Mouse (Mus musculus) hindlimb bud, embryonic 11.5 days (tissue): ENCODE measurements around the gene Fpgs.

Experiments used
- DNase-seq: peaks from one replicate; pipeline ENCODE4 v3.0.0-alpha.2; 2012; ENCODE audit warnings: low read depth, low spot score; ENCODE audit errors: extremely low spot score

Gene Fpgs

DNA sequence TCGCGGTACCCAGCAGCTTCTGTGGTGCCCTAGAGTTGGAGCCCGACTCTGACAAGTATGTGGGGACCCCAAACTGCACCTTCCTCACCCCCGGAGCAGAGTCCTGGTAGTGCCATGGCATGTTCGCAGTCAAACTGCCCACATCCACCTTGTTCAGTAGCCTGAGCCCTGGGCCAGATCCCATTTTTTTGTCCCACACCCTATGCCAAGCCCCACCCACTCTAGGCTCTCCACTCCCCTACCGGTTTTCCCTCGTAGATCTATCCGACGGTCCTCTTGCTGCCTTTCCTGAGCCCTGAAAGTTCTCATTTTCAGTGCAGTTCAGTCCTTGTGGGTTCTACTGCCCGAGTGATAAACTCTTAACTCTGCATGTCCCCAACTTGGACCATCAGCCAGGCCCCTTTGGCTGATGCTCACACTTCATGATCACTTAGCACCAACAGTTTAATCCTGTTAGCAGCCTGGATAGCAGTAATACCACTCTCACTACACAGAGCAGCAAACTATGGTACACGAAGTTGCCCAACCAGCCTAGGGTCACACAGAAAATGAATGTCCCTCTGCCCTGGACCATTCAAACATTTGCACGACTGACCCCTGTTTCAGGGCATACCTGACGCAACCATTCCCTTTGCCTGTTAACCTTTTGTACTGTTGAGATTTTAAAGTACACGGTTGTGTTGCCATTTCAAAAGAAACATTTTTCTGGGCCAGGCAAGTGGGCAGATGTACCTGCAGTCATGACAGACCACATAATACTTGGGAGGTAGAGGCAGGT is 2.8 kb downstream of the Fpgs start:
- DNase-seq: no peak

DNA sequence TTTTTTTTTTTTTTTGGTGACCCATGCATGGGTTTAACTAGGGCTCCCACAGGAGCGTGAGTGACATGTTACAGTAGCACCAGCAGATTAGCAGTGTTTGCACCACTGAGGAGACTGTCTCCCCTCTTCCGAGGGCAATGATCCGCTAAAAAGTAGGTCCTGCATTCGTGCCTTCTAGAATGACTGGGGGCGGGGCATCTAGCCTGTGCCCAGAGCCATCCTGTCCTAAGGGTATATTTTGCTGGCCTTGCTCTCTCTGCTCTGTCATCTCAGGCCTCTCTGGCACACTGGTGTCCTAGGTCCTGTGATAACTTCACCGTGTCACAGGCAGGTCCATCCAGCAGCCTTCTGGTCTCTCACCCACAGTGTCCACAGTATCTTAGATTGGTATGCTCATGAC is 4.3 kb downstream of the Fpgs start:
- no peak for DNase-seq

DNA sequence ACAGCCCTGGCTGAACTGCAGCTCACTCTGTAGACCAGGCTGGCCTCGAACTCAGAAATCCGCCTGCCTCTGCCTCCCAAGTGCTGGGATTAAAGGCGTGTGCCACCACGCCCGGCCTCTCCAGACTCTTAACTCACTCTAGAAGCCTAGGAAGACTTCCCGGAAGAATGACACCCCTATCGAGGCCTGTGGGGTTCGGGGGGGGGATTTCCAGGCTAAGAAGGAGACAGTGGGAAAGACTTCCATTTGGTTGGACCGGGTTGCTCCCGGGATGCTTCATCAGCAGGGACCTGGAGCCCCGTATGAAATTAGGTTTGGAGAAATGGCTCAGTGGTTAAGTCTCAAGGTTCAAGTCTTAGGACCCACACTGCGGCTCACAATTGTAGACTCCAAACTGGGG is 9.3 kb downstream of the Fpgs start:
- no peak for DNase-seq

DNA sequence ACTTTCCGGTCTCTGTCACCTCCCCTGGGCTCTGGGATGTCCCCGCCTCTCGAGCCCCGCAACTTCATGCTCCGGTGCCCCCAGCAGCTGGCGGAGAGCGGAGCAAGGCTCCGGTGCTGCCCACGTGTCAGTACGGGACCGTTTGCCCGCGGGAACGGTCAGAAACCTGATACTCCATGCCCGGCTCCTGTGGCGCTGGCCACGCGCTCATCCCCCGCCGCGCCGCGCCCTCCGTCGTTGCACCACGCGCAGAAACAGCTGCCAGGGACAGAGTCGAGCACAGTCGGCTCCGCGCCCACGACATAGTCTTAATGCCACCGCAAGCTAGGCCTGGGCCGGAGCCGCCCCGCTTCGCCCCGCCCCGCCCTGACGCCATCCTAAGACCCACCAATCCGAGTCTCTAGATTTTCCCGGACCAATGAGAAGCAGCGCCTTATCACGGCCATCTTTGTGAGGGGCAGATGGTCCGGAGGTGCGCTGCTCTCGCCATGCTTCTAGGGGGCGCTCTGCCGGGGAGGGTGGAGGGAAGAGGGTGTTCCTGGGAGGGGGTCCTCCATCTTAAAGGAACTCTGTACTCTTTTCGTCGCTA is 10.0 kb downstream of the Fpgs start:
- DNase-seq: peak; percentile 91

DNA sequence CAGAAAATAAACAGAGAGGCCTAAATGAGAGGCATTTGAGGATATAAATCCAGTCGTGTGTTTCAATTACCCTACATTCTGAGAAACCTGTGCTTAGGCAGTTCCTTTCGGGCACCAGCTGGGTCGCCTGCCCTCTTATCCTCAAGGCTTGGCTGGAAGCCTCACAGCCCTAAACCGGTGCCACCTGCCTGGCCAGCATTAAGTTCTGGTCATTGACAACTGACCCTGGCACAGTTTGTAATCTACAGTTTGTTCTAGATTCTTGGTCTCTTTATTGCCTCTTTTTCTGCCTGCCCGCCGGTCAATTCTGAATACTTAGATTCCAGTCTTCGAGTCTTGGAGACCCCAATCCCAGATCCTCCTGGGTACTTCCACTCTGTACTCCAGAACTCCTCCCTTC is 10.7 kb downstream of the Fpgs start:
- DNase-seq: no peak

DNA sequence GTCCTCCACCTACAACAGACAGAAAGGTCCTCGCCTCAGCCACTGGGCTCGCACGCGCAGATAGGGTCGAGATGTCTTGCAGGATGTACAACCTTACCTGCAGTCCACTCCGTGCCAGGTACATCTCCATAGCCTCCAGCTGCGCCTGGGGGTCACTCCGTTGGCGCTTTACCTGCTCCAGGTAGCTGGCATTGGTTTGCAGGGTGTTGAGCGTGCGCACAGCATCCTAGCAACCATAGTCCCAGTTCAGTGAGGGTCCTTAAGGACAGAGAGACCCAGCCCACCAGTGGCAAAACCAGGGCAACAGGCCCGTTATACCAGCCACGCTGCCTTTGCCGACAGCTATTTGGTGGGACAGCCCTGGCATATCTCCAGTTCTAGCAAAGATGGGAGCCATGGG is 11.4 kb downstream of the Fpgs start:
- no peak for DNase-seq

DNA sequence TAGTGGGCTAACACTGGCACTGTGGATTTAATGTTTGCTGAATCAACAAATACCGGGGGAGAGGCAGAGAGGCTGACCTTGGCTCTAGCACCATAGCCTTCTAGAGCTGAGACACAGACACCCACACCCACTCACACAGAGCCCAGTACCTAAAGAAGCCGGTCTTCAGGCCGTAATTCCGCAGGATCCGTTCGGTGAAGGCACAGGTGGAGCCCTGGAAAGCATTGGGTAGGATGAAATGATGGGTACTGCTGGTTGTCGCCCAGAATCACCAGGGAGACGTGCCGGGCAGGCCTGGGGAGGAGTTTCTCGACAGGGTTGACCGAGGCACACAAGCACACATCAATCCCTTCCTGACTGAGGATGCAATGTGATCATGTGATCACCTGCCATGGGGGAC is 12.9 kb downstream of the Fpgs start:
- DNase-seq: no peak

DNA sequence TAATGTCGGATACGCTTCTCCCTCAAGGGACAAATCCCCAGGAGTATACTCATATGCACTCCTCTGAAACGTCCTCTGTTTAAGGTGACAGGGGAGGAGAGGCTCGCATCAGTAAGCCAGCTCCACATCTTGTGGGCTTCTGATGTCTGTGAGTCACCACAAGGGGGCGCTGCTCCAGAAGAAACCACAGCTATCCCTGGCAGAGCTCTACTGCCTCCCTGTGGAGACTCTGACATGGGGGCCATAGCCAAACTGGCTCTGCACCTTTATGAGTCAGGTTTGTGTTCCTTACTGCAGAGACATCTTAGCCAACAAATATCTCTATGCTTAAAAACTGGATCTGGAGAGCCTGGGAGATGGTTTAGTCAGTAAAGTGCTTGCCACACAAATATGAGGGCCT is 14.5 kb downstream of the Fpgs start:
- peak; percentile 85 for DNase-seq

DNA sequence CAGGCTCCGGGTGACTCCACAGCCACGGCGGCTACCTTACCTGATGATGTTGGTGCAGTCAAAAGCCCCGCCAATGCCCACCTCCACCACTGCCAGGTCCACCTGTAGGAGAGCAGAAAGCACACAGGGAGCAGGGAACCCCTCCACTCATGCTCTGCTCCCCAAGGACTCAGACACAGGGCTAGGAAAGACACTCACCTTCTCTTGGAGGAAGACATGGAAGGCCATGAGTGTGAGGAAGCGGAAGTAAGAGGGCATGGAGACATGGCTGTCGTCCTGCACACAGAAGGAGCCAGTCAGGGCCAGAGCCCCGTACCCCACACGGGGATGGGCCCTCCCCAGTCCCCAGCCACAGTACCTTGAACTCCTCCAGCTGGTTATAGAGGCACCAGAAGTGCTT is 16.4 kb downstream of the Fpgs start:
- no peak for DNase-seq

DNA sequence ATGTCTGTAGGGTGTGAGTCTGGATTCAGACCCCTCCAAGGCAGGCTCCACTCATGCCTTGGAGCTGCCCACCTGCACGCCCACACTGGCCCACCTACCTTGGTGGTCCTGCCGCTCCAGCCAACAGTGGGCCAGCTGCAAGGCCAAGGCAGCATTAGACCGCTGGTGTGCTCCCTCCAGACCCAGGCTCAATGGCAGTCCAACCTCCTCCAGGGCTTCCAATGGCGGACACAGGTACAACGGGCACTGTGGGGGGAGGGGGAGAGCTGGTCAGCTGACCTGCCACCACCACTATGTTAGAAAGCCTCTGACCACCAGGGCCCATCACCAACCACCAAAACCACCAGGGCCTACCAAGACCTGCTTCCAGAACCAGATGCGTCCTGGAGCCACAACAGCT is 17.3 kb downstream of the Fpgs start:
- DNase-seq: no peak

DNA sequence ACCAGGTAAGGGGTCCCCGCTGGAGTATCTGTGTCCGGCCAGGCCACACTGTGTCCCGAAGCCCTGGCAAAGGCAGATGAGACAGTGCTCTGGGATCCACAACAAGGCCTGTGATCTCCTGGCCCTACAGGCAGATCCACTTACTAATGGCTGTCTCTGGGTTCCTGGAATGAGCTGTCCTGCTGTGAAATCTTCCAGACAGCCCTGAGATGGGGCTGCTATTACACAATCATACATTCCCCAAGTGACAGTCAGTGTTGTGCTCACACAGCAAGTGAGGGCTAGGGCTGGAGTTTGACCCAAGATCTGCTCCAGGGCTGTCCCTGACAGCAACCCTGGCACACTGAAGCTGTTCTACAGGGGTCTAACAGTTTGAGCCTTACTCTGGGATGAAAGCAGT is 18.1 kb downstream of the Fpgs start:
- no peak for DNase-seq

DNA sequence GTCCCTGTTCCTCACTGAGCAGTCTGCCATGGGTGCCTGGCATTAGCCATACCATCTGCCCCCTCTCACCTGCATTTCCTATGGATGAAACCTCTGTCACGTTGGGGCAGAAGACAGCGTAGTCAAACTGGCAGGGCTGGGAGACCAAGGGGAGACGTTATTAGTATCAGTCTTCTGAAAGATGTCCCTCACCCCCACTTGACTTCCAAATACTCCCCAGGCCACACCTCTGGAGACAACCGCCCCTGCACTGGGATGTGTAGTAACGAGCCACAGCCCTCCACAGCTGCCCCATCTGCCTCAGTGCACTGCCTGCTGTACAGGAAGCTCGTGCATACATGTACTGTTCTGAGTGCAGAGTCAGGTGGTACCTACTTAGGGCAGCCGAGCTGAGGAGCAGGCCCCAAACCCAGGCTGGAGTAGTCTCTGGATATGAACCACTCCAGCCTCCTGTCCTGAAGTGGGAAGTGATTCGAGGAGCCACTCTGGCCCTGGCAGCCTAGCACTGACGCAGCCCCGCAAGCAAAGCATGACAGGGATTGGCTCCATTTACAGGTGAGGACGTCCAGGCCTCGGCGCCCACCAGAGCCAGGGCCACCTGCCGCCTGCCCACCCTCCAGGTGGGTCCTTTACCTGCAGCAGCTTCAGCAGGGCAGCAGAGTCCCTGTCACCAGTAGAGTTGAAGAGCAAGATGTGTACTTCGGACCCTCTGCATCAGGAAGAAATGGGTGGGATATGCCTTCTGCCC is 19.1 kb downstream of the Fpgs start:
- no peak for DNase-seq

DNA sequence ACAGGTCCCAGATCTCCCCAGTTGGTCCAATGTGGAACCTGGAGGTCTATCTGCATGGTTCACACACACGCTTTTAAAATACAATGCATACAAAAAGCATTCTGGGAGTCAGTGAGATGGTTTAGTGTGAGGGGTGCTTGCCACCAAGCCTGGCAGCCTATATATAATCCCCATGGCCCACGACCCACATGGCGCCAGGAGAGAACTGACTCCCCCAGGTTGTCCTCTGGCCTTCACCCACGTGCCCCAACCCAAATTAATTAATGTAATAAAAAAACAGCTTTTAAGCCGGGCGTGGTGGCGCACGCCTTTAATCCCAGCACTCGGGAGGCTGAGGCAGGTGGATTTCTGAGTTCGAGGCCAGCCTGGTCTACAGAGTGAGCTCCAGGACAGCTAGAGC is 20.2 kb downstream of the Fpgs start:
- DNase-seq: no peak

DNA sequence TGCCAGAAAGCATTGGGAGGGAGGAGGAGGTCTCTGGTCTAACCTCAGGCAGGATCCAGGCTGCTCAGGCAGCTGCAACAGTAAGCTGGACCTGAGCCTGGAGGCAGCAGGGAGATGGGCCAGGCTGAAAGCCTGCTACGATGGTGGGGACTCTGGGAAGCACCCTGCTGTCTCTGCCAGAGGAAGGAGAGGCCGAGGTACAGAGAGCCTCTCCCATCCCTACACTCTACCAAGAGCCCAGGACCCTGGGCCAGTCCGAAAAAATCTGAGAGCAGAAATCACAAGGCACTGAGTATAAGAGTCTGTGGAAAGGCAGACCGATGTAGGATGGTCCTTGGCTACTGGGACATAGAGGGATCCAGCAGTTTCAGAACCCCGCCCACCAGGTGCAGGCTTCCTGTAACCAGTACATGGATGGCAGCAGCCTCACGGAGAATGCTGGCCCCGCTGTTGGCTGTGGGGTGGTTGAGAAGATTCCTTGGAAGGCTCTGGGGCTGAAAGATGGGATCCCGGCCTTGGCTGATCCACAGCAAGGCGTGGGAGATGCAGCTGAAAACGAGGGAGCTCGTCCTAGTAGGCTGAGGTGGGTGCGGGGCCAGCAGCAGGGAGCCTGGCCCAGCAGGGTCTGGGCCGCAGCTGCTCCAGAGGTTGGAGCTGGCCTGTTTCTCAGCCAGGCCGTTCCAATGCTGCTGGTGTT is 21.1 kb downstream of the Fpgs start:
- DNase-seq: no peak

DNA sequence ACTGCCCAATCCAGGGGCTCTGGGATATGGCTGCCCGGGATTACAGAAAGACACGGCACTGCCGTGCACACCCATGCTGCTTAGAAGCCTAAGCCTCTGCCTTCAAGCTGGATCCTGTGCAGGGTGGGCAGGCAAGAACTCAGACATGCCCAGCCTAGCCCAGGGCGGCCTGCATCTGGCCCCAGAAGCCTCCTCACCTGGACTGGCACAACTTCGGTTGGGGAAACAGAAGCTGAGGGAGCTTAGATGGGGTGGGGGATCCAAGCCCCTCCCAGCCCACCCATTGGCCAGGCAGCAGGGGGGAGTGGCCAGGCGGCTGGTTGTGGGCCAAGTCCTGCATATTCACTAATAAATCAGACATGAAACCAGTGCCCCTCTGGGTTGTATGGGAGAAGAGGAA is 22.2 kb downstream of the Fpgs start:
- no peak for DNase-seq

DNA sequence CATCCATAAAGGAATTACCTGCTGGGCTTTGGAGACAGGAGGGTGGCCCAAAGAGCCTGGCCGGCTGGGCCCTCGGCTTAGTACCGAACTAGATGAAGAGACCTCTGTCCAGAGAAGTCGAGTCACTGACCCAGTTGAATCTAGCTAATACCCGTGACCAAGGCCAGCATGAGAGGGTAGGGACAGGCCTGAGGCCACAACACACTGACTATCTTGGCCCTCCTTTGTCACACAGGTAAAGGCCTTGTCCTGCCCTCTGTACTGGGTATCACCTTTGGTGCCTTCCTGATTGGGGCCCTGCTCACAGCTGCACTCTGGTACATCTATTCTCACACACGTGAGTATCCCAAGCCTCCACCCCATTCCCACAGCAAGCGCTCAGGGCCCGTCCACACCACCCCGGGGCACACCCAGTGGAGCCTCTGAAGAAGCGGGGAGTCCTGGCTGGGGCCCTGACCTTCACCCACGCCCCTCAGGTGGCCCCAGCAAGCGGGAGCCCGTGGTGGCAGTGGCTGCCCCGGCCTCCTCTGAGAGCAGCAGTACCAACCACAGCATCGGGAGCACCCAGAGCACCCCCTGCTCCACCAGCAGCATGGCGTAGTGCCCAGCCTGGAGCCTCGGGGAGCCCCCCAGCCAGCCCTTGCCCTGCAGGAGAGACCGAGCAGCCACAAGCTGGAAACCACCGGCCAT is 22.8 kb downstream of the Fpgs start:
- DNase-seq: no peak

DNA sequence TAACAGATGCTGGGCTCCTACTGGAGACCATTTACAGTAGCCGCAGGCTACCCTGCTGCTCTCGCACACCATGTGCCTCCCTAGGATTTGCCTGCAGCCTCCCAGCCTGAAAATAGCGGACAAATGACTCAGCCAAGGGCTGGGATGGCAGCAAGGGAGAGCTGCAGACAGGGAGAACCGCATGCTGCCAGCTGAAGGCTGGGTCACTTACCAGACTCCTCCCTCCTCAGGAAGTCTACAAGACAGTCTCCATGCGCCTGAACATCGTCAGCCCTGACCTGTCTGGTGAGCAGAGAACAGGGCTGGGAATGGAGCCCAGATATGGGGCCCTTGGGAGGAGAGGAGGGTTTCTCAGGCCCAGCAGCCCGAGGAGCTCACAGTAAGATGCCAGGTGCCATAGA is 23.9 kb downstream of the Fpgs start:
- no peak for DNase-seq

DNA sequence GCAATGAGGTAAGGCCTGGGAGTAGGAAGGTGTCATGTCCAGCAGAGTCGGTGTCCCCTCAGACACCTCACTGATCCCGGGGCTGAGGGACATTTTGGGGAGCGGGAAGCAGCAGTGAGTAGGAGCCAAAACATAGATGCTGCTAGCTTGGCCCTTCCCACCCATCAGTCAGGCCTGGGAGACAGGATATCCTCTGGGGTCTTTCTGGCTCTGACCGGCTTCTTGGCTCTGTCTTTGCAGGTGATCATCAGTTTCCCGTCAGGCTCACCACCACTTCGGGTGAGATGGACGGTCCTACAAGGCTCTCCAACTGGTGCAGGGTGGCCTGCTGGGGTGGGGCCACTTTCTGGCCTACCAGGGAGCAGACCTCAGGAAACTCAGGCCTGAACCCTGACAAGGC is 26.3 kb downstream of the Fpgs start:
- DNase-seq: no peak

DNA sequence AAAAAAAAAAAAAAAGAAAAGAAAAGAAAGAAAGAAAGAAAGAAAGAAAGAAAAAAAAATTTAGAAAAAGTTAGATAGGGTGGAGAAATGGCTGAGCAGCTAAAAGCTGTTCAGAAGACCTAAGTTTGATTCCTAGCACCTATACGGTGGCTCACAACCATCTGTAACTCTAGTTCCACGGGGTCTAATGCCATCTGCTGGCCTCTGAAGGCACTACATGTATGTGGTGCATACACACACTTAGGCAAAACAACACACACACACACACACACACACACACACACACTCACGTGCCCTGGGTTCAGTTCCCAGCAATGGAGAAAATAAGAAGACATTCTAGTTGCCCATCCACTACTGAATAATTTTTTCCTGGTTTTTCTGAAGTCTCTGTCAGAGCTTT is 27.1 kb downstream of the Fpgs start:
- no peak for DNase-seq

DNA sequence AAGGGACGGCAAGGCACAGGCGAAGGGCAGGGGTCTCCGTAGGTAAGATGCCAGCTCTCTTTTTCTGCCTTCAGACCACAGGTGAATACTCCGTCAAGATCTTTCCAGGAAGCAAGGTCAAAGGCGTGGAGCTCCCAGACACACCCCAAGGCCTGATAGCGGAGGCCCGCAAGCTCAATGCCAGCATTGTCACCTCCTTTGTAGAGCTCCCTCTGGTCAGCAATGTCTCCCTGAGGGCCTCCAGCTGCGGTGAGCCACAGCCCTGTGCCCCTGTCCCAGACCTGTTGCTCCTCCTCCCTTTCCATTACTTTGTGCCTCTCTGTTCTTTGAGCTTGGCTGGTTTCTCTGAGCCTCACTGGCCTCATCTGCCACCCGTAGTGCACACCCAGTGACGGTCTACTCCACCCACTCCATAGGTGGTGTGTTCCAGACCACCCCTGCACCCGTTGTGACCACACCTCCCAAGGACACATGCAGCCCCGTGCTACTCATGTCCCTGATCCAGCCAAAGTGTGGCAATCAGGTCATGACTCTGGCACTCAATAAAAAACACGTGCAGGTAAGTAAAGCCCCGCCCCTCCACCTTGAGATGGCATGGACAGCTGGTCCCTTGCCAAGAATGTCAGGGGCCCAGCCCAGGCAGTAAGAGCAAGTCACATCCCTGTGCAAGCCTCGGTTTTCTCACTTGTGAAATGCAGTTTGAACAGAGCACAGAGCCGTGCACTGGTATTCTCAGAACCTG is 30.6 kb downstream of the Fpgs start:
- no peak for DNase-seq
